Mouse (Mus musculus) gastrocnemius, postnatal 14 days (tissue): ENCODE measurements around the gene Galntl6. TPM values are rescaled to one million over a fixed set of nuclear protein-coding genes. Genes with fewer than 3 reads are reported as not detected.

ENCODE experiments used
- DNase-seq: peaks from one replicate; pipeline ENCODE4 v3.0.0; 2021; ENCODE audit warnings: mixed read lengths
- intact Hi-C: fragments of 180-260 bp; cut with DNase I; formaldehyde crosslinking; loops from one replicate; pipeline ENCODE4 v1.15.1; 2025; ENCODE audit warnings: low total_unique reads
- total RNA-seq, 2 experiments: library from RNA; stranded (reverse); gene quantifications; 2 replicates each; pipeline ENCODE4 v1.2.3; 2021

The Galntl6 gene
- total RNA-seq, 2 experiments from 2014 or later, result 0.11 TPM; not detected in 1

DNA sequence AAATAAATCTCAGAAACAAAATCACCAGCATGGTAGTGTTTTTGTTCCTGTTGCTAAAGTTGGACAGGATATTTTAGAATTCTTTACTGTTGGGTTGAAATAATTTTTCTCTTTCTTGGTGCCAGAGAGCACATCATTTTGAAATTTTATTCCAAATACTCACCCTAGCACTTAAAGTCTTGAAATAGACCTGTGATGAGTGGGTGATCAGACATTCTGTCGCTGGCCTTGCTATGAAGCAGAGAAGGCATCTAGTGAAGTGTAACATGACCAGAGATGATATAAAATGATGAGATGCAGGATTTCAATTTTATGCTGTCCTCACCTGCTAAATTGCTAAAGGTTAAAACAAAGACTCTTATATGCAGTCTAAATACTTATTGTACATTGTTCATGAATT, 581.3 kb downstream of the Galntl6 start:
- no peak for DNase-seq
- intact Hi-C loops, result no loop called here

DNA sequence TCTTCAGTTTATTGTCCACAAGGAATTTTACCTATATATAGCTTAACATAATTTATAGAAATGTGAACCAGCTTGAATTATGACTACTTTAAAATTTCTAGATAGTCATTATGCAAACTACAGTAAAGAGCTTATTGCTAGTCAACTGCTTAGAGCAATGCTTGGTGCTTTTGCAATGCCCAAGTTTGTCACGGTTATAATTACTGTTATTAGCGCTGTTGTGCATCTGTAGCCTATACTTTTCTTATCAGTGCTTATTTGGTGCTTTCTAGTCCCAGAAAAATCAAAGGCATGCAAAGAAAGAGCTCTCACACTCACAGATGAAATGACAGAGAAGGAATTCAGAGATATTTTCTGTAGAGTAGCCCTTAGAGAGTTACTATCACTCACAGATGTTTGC, 599.0 kb downstream of the Galntl6 start:
- no peak for DNase-seq
- intact Hi-C loops, result no loop called here

DNA sequence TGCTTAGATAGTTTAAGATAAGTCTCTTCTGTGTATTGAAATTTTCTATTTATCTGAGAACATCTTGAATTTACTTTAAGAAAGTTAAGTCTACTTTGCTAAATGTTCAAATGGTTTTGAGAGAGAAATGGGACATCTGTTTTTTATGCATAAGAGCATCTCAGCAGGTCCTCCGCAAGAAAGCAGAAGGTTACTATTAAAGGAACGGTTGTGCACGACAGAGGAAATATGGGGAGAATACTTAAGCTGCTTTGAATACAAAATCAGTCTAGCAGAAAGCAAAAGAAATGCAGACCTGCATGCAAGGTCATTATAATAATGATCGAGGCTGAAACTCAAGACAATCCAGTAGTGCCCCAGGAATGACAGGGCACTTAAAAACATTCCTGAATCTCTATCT, 621.0 kb downstream of the Galntl6 start:
- intact Hi-C loops, result no loop called here
- DNase-seq, result no peak

DNA sequence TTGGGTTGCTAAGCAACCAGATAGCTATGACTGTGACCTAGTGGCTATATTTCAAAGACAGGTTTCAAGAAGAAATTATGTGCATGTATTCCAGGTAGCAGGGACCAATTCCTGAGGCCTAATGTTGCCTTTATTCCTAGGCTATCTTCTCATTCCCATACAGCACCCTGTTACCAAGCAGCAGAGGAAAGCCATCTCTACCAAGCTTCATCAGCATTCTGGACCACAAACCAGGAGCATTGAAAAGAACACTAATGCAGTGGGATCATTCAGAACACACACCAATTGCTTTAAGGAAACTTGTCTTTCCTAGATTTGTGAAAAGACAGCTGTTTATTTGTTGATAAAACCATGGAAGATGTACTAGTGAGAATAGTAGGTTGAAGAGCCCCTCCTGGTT, 622.4 kb downstream of the Galntl6 start:
- DNase-seq, result no peak
- intact Hi-C loops, result no loop called here

DNA sequence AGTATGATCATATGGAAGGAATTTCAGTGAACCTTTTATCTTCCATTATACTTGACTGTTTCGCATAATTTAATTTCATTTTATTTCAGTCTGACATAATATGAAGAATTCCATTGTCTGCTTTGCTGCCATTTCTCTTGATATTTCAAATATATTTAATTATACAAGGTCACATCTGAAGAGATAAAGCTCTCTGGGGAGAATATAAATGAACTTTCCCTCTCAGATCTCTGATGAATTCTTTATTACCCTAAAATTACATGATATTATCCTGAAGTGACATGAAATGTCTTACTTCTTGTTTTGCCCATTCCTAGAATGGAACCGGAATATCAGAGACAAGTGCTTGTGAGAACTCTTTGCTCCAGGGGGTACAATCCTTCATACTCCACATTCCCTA, 647.0 kb downstream of the Galntl6 start:
- no peak for DNase-seq
- intact Hi-C loops, result no loop called here

DNA sequence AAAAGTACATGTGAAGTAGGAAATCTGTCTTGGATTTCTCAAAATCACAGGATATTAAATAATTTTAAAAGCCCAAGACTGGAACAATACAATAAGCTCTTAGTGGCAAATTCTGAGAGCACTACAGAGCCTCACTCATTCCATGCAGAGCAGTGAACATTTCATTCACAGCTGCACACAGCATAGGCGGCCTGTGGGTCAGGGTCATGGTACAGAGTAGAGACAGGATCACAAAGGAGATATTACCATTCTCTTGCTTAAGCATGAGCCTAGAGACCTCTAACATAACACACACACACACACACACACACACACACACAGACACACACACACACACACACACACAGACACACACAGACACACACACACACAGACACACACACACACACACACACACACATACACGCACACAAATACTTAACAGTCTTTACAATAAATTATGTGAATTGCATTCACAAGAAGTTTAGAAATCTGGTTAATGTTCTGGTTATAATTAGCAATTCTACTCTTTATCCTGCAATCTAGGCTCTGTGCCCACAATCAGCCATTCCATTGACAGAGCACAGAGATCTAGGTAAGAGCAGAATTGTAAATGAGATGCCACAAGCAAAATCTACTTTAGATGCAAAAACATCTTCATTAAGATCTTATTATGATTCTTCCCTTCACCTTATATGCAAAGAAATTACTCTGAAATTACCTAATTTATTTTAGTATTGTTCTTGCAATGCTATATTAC, 653.7 kb downstream of the Galntl6 start:
- intact Hi-C loops, result no loop called here
- no peak for DNase-seq

DNA sequence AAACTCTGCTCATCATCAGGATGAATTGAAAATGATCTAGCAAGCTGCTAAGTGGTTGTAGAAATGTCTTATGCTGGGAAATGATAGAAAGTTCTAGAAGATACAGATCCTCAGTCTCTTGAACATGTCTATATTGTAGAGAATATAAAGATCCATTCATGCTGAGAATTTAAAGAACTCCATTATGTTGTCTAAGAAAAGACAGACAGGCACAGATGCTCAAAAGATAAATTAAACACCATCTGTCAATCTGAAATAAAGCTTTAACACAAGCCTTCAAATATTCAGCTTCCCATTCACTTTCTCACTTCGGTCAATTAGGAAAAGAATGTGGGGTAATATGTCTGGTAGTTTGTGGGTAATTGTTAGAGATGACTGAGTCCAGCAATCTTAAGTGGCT, 658.8 kb downstream of the Galntl6 start:
- intact Hi-C loops, result no loop called here

DNA sequence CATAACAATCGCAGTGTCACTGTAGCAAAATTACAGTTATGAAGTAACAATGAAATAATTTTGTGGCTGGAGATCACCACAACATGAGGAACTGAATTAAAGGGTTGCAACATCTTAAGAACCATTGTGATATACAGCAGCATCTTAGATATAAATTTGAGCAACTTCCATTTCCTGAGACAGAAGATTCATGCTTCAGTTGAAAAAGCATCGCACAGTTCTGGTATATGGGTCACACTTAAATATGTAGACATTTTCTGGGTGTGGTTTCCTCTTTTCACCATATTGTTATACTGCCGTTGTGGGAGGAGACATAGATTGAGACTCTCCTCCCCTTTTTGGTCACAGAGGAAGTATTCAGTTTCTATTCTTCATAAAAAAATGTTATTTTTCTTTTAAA, 667.6 kb downstream of the Galntl6 start:
- intact Hi-C loops, result no loop called here
- no peak for DNase-seq

More for the DNA sequence above, 658.8 kb downstream of the Galntl6 start:
- DNase-seq, result no peak

DNA sequence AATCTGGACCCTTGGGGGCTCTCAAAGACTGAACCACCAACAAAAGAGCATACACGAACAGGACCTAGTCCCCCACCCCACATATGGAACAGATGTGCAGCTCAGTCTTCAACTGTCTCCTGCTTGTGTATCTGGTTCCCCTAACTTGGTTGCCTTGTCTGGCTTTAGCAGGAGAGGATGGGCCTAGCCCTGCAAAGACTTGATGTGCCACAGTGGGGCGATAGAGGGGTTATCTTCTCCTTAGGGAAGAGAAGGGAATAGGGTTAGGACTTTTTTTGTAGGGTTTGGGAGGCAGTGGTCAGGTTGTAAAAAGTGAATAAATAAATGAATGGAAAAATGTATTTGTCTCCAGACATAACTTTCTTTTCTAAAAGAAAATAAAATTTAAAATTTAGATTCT, 678.2 kb downstream of the Galntl6 start:
- DNase-seq, result no peak
- intact Hi-C loops, result no loop called here

DNA sequence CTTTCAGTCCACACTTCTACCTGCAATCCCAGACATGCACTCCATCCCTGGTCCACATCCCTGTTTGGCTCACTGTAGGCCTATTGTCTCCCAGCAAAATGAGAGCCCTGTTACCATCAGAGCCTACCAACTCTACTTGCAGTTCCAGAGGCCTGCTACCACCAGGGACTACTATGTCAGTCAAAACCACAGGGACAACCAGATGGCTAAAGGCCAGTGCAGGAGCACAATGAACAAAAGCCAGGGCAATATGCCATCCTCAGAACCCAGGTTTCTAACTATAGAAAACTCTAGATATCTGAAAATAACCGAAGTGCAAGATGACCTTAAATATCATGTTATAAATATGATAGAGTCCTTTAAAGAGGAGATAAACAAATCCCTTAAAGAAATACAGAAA, 683.7 kb downstream of the Galntl6 start:
- intact Hi-C loops, result no loop called here
- DNase-seq, result no peak

DNA sequence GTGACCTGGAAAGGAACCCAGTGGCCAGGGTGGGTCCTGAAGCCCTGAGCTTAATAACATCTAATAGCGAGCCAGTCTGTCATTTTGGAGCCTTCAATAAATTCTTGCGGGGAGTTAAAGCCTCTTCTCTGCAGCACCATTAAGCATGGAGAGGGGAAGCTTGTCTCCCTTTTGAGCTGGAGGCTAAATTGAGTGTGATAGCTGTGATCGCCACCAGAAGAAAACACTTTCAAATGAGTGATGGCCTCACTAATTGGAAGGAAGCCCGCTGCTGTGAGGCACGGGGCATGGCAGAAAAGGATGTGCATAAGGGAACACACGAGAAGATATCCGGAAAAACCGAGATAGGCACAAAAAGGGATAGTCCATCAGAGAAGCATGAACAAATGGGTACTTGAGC, 694.6 kb downstream of the Galntl6 start:
- DNase-seq, result no peak
- intact Hi-C loops, result no loop called here

DNA sequence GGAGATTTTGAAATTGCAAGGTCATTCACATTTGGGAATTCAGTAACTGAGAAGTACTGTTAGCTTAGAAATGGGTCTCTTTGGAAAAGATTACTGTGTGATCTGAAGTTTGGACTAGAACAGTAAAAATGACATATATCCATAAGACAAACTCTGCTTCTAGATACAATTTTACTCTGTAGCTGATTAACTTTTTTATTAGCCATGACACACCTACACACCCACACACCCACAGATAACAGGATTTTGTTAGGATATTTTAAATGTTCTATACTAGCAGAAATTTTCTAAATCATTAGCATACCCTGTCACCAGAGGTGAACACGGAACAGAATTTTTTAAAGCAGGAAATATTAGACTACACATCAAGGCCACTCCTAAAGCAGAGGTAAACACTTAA, 722.7 kb downstream of the Galntl6 start:
- no peak for DNase-seq
- intact Hi-C loops, result no loop called here

DNA sequence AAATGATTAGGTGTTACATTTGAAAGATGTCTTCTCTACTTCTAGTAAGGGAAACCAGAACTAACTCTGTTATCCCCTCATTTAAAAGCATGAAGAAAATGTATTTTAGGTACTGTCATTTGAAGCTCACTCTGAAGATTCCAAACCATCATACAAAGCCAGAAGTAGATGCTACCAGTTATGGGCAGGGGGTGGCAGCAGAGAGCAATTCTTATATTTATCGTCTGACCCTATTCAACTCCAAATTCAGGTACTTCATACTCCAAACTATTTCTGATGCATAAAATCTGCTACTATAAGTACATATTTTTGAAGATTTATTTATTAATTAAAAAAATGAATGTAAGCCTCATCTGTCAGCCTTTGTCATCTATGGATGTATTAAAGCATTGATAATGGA, 765.5 kb downstream of the Galntl6 start:
- DNase-seq, result peak; percentile 4
- intact Hi-C loops, result no loop called here

DNA sequence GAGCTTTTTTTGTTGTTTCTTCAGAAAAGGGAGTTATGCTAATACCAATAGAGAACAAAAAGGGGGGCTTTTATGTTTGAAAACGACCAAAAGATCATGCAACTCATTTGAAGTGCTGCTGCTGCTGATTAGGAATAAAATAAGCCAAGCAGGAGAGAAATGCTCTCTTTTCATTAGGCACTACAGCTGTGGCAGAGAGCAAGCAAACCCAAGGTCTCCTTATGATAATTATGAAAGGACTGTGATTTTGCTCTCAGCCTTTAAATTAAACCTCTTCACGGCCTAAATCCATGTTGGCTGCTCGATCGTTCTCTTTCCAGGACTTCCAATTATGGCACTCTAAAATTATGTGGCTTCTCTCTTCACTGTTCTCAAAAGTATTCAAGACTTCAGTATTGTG, 825.7 kb downstream of the Galntl6 start:
- DNase-seq, result no peak
- intact Hi-C loops, result no loop called here

DNA sequence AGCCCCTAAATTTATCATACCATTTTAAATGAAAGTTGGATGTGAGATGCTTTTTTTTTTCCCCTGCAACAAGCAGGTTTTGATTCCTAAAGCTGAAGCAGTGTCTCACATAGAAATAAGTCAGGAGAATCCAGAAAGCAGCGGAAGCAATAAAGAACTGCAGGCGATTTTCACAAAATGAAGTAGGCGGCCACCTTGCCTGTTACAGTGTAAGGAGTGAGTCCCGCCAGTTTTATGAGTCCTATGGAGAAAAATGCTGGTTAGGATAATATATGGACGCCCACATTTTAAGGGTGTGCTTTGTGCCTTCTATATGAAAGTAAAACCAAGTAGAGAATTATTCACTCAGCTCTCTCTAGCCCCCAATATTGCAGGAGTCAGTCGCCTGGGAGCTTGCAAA, 827.5 kb downstream of the Galntl6 start:
- DNase-seq, result no peak
- intact Hi-C loops, result no loop called here

DNA sequence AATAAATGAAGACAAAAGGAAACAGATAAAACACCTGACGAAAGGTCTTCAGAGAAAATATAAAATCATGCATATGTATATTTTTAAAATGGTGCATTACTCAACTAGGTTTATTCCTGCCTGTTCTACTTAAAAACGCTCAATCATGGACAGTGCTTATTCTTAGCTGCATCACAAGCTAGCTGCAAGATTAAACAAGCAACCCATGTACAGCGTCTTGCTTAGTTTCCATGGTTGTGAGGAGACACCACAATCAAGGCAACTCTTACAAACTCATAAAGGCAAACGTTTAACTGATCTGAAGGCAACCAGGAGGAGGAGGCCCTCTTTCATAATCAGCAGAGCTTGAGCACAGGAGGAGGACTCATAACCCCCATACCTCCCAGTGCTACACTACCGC, 830.7 kb downstream of the Galntl6 start:
- DNase-seq, result no peak
- intact Hi-C loops, result no loop called here

DNA sequence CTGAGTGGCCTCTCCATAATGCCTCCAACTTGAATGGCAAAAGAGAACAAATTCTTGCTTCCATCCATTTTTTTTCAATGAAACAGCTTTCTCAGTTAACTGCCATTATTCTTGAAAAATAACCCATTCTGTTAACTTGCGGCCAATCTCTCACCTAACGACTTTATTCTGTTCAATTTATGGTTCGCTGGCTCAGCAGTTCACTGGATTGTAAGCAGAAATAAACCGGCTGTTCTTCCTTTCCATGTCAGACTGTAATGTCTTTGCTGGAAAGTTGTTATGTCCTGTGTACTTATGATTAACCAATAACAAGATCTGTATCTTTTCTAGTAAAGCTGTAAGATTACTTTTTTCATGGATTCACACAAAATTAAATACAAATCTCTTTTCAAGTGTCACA, 837.8 kb downstream of the Galntl6 start:
- no peak for DNase-seq
- intact Hi-C loops, result no loop called here

DNA sequence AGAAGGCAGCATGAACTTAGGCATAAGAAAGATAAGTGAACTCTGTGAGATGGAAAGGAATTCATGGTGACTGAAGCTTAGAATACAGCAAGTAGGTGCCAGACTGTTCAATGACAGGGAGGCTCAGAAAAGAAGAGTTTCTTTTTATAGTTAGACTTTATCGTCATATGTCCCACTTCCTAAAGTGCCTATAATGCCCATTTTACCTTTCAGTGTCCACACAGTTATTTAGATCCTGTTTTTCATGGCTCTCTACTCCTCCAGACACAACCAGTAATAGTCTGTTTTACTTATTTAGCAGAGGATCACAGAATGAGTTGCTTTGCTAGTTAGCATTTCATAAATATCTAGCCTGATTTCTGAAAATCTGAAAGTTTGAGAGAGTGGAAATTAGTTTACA, 838.7 kb downstream of the Galntl6 start:
- intact Hi-C loops, result no loop called here

DNA sequence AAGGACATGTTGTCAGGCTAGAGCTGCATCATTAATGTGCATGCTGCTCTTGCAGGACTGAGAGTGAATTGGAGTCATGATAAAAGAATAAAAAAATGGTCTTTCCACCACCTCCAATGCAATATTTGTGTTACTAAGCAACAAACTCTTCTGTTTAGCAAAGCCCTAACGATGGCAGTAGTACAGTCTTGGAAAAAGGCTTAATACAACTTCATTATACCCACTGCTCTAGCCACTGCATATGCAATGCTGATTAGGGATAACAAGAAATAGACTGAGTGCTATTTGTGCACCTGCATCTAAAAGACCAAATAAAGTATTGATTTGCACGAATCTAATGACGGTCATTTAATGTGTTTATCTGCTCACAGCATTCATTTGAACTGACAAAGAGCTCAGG, 880.2 kb downstream of the Galntl6 start:
- DNase-seq, result no peak

More for the DNA sequence above, 838.7 kb downstream of the Galntl6 start:
- no peak for DNase-seq

DNA sequence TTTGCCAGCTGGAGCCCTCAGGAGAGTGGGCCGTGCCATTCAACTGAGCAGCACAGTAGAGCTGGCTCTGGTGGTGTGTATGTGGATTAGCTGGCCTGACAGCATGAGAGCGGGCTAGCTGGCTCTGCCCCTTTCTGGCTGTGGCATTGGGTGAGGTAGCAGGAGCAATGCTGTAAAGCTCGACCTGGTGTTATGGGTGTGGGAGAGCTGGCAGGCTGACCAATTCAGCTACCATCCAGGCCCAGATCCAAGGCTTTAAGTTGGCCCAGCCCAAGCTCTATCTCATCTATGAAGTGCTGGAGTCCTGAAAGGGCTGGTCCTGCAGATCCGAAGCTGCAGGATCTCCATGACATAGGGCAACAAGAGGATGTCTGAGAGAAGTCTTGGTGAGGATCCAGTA, 886.9 kb downstream of the Galntl6 start:
- no peak for DNase-seq
- intact Hi-C loops, result no loop called here

More for the DNA sequence above, 880.2 kb downstream of the Galntl6 start:
- intact Hi-C loops, result no loop called here

DNA sequence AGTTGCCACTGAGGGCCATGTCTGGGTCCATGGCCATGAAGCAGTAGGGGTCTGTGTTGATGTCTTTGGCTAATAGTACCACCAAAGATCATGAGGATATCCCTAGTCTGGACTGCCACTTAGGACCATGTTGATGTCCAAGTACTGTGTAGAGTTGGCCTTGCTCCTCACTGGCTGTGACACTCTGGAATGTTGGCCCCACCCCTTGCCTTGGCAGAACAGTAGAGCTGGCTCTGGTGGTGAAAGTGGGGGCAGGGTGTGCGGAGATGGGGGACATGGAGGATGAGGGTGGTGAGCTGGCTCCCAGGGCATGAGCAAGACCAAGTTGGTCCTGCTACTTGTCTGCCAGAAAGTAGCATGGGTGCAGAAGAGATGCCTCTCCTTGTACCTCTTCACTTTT, 887.3 kb downstream of the Galntl6 start:
- intact Hi-C loops, result no loop called here
- peak; percentile 17 for DNase-seq
